Mouse (Mus musculus) limb, embryonic 14.5 days (tissue): ENCODE data around the gene Gm44503. TPM values are rescaled to one million over a fixed set of nuclear protein-coding genes. Genes with fewer than 3 reads are reported as not detected.
A peak's percentile ranks its signal among the peaks of the same experiment; 100 is the strongest.

Source experiments
- ATAC-seq: fragments of 200-750 bp; cut with Nextera tagmentation; 2 replicates; pipeline ENCODE4 v1.8.0; 2017; ENCODE audit warnings: low read depth, moderate number of reproducible peaks, moderate TSS enrichment; ENCODE audit not compliant: low FRiP score
- DNase-seq: peaks from one replicate; pipeline ENCODE4 v3.0.0-alpha.2; 2015; ENCODE audit warnings: low spot score
- H3K27ac ChIP-seq: fragments of 300-500 bp; sonication (generic); replicated peaks from 2 replicates; pipeline ENCODE4 v1.5.1; 2014; ENCODE audit warnings: low read depth, mild to moderate bottlenecking, low read length, moderate library complexity, mixed read lengths
- H3K27me3 ChIP-seq: fragments of 300-500 bp; sonication (generic); 2 replicates; pipeline ENCODE4 v1.6.1; 2014; ENCODE audit warnings: low read length, mixed read lengths; ENCODE audit not compliant: control insufficient read depth, insufficient read depth
- H3K36me3 ChIP-seq: fragments of 300-500 bp; sonication (generic); 2 replicates; pipeline ENCODE4 v1.6.1; 2014; ENCODE audit warnings: mild to moderate bottlenecking, low read length, moderate library complexity, mixed read lengths; ENCODE audit not compliant: control insufficient read depth, insufficient read depth
- H3K4me1 ChIP-seq: fragments of 300-500 bp; sonication (generic); 2 replicates; pipeline ENCODE4 v1.6.1; 2014; ENCODE audit warnings: antibody characterized with exemption, low read length, mixed read lengths; ENCODE audit not compliant: control insufficient read depth, insufficient read depth
- H3K4me2 ChIP-seq: fragments of 300-500 bp; sonication (generic); replicated peaks from 2 replicates; pipeline ENCODE4 v1.6.1; 2014; ENCODE audit warnings: low read depth, mild to moderate bottlenecking, low read length, moderate library complexity; ENCODE audit not compliant: severe bottlenecking
- H3K4me3 ChIP-seq: fragments of 300-500 bp; sonication (generic); replicated peaks from 2 replicates; pipeline ENCODE4 v1.5.1; 2014; ENCODE audit warnings: low read length
- H3K9ac ChIP-seq: fragments of 300-500 bp; sonication (generic); 2 replicates; pipeline ENCODE4 v1.6.1; 2014; ENCODE audit warnings: mild to moderate bottlenecking, low read depth, low read length, moderate library complexity; ENCODE audit not compliant: severe bottlenecking
- H3K9me3 ChIP-seq: fragments of 300-500 bp; sonication (generic); 2 replicates; pipeline ENCODE4 v1.6.1; 2016; ENCODE audit warnings: low read length; ENCODE audit not compliant: control insufficient read depth
- POLR2A ChIP-seq: fragments of 200-500 bp; IDR thresholded peaks from 2 replicates; pipeline ENCODE4 v1.8.0; 2012; ENCODE audit warnings: inconsistent platforms, mild to moderate bottlenecking, moderate library complexity, borderline replicate concordance; ENCODE audit not compliant: insufficient read depth, insufficient read length; ENCODE audit errors: extremely low read depth
- WGBS: fragments of 180-500 bp; shearing (Covaris S2); extraction: QIAGEN DNeasy Blood & Tissue Kit; methylation state at CpG from one replicate; pipeline ENCODE4 v1.1.7; 2014; 5-methylcytosine and 5-hydroxymethylcytosine counted together
- polyA plus RNA-seq, 2 experiments: library from polyadenylated mRNA; depleted of rRNA in 1 of 2; stranded (reverse) in 1 of 2; unstranded in 1 of 2; fragments of >200 nt; fragmentation: Nextera tagmentation in 1 of 2; extraction: Ambion mirVana in 1 of 2; gene quantifications; 2 replicates each; pipeline versions ENCODE4 v1.2.1 to v1.2.3; 2012 to 2014

Gm44503 gene
- polyA plus RNA-seq, 2 experiments, result not detected

- Histone ChIP-seq H3K9ac (peak within 1 kb of the TSS; percentile 99), H3K4me3 (peak within 1 kb of the TSS; percentile 83), H3K36me3 (no peaks in the 10 kb centered on the region), H3K27me3 (no peaks in the 10 kb centered on the region), H3K4me2 (peak within 1 kb of the TSS; percentile 73), H3K27ac (peak within 1 kb of the TSS; percentile 95), H3K9me3 (no peaks in the 10 kb centered on the region), H3K4me1 (peaks cover 17% of the 10 kb centered on the region)
- TF ChIP-seq POLR2A, result no peak
- WGBS, result 0% methylated on average over 57 of the region's 108 CpGs
- ATAC-seq, result peak; percentile 83
- peak; percentile 20 for DNase-seq
Measured at GRCm38 (mm10) chr9:72925021-72925934, 33.4 kb upstream of the Gm44503 start, which contains the start of gene Pygo1. Gene Pygo1 (plus strand): TSS chr9:72925645.

- H3K9ac ChIP-seq, result peak overlapping the region; percentile 99
- under 1% methylated on average over 19 of the region's 20 CpGs for WGBS
- H3K27me3 ChIP-seq, result no peaks in the 10 kb centered on the region
- H3K4me2 ChIP-seq, result peak overlapping the region; percentile 73
- H3K9me3 ChIP-seq, result no peaks in the 10 kb centered on the region
- no peak for TF ChIP-seq POLR2A
- ATAC-seq (peak; percentile 53), DNase-seq (no peak)
- H3K36me3 ChIP-seq, result no peaks in the 10 kb centered on the region
- peaks cover 17% of the 10 kb centered on the region for H3K4me1 ChIP-seq
- peak overlapping the region; percentile 95 for H3K27ac ChIP-seq
- peak overlapping the region; percentile 83 for H3K4me3 ChIP-seq
Measured at GRCm38 (mm10) chr9:72925935-72926258, 32.8 kb upstream of the Gm44503 start.

DNA sequence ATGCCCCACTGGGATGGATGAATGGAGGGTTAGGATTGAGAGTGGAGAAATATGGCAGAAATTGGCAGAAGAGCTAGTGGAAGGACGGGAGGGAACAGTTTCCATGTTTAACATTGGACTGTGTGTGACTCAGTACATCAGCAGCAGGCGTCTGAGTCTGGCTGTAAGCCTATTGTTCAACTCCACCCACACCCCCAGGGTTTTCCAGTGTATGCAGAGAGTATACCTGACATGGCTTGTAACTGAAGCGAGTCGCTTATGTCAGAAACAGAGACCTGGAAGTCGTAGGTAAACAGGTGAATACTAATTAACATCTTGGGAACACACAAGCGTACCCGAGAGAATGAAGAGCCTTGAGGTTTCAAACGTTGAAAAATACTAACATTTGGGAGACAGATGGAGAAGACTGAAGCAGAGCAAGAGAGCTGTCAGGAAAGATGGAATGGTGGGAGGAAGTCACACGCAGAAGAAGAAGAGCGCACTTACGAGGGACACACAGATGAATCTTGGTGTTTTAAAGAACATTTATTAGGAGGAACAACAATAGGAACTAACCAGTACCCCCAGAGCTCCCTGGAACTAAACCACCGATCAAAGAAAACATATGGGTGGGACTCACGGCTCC, 27.4 kb upstream of the Gm44503 start:
- Histone ChIP-seq H3K4me1 (peaks cover 11% of the 10 kb centered on the region), H3K27me3 (no peaks in the 10 kb centered on the region), H3K27ac (no peak overlapping the region), H3K9ac (no peak overlapping the region), H3K9me3 (no peaks in the 10 kb centered on the region), H3K4me3 (no peak overlapping the region), H3K4me2 (no peak overlapping the region), H3K36me3 (peaks cover 18% of the 10 kb centered on the region)
- 78% methylated on average over 13 of the region's 13 CpGs for WGBS
- no peak for DNase-seq
- no peak for ATAC-seq
- TF ChIP-seq POLR2A, result no peak

DNA sequence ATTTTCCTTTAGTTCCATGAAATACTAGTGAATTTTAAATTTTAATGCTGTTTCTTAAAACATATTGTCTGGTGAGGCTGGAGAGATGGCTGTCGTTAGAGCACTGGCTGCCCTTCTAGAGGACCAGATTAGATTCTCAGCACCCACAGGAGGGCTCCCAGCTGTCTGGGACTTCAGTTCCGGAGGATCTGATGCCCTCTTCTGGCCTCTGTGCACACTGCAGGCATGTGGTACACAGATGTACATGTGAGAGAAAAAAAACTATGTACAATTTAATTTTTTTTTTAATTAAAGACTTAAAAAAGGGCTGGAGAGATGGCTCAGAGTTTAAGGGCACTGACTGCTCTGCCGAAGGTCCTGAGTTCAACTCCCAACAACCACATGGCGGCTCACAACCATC, 23.3 kb upstream of the Gm44503 start:
- Histone ChIP-seq H3K4me3 (no peak overlapping the region), H3K9me3 (no peaks in the 10 kb centered on the region), H3K4me2 (no peak overlapping the region), H3K27me3 (no peaks in the 10 kb centered on the region), H3K9ac (no peak overlapping the region), H3K27ac (no peak overlapping the region), H3K36me3 (peaks cover 18% of the 10 kb centered on the region), H3K4me1 (no peaks in the 10 kb centered on the region)
- DNase-seq, result no peak
- no peak for TF ChIP-seq POLR2A
- WGBS, result 89% methylated on average over 4 of the region's 4 CpGs
- no peak for ATAC-seq

GRCm38 (mm10) chr9:72936301-72936700, 22.4 kb upstream of the Gm44503 start:
- peaks cover 18% of the 10 kb centered on the region for H3K36me3 ChIP-seq
- no peak for DNase-seq
- no peaks in the 10 kb centered on the region for H3K27me3 ChIP-seq
- 71% methylated on average over 2 of the region's 2 CpGs for WGBS
- no peak overlapping the region for H3K4me2 ChIP-seq
- TF ChIP-seq POLR2A, result no peak
- no peaks in the 10 kb centered on the region for H3K4me1 ChIP-seq
- no peak for ATAC-seq
- H3K9me3 ChIP-seq, result no peaks in the 10 kb centered on the region
- no peak overlapping the region for H3K9ac ChIP-seq
- no peak overlapping the region for H3K4me3 ChIP-seq
- H3K27ac ChIP-seq, result no peak overlapping the region
